8 mouse cellular contexts compared by ENCODE assay signal in genomic region chr10:121504973-121505911, GRCm38 (mm10). TPM values are rescaled to one million over a fixed set of nuclear protein-coding genes. Genes with fewer than 3 reads are reported as not detected.
DNase-seq lines count a peak whose midpoint lies in the region; ATAC-seq and TF ChIP-seq lines count a peak whose summit lies in the region.

No protein-coding gene starts in this region.

- H3K9me3 ChIP-seq in hindbrain, embryonic 10.5 days = no peaks in the 10 kb centered on the region
- H3K9me3 ChIP-seq in lung, embryonic 15.5 days = no peaks in the 10 kb centered on the region

- H3K27ac ChIP-seq in hindbrain, embryonic 10.5 days = peak overlapping the region; percentile 83
- peak overlapping the region; percentile 83 for H3K27ac ChIP-seq in lung, embryonic 15.5 days
- peak overlapping the region; percentile 30; the same call in 1 of the 2 replicates for H3K27ac ChIP-seq in olfactory bulb, adult 2 months (ENCODE audit: insufficient read depth, low read depth, low read length)

- TF ChIP-seq POLR2A in olfactory bulb, adult 2 months (IDR thresholded peaks at IDR 0.05; ENCODE audit: insufficient read depth, low read depth, low read length) = no peak

- no peaks in the 10 kb centered on the region for H3K36me3 ChIP-seq in hindbrain, embryonic 10.5 days
- no peaks in the 10 kb centered on the region for H3K36me3 ChIP-seq in lung, embryonic 15.5 days

- peak overlapping the region; percentile 66 for H3K4me2 ChIP-seq in lung, embryonic 15.5 days

- 32% methylated on average over 35 of the region's 35 CpGs for WGBS in hindbrain, embryonic 10.5 days
- 15% methylated on average over 35 of the region's 35 CpGs for WGBS in lung, embryonic 15.5 days
- 10% methylated on average over 35 of the region's 35 CpGs for WGBS in olfactory bulb, adult 2 months

- TF ChIP-seq CTCF in olfactory bulb, adult 2 months (IDR thresholded peaks at IDR 0.05; ENCODE audit: insufficient read depth, low read depth, low read length) = no peak

- H3K27me3 ChIP-seq in hindbrain, embryonic 10.5 days (ENCODE audit: insufficient read depth, poor library complexity, severe bottlenecking) = no peaks in the 10 kb centered on the region
- no peaks in the 10 kb centered on the region for H3K27me3 ChIP-seq in lung, embryonic 15.5 days

- peak; percentile 37 for DNase-seq in NIH3T3 (ENCODE audit: low read depth)
- peak; percentile 83 to 84 for DNase-seq in cerebellum, postnatal 25 days
- DNase-seq in frontal cortex, postnatal 14 days (ENCODE audit: low spot score in 2 of 2) = peak; percentile 55 to 77
- DNase-seq in hindbrain, embryonic 10.5 days (ENCODE audit: low spot score) = peak; percentile 74
- peak; percentile 84 to 87 for DNase-seq in layer of hippocampus, postnatal 10 days (ENCODE audit: low spot score in 2 of 2)
- peak; percentile 83 to 87 for DNase-seq in thymus, adult 18-20 months

- H3K9ac ChIP-seq in lung, embryonic 15.5 days = peak overlapping the region; percentile 40

- H3K4me1 ChIP-seq in hindbrain, embryonic 10.5 days (replicated peaks) = peaks cover 60% of the 10 kb centered on the region
- peaks cover 33% of the 10 kb centered on the region for H3K4me1 ChIP-seq in lung, embryonic 15.5 days
- H3K4me1 ChIP-seq in olfactory bulb, adult 2 months (ENCODE audit: control insufficient read depth, insufficient read depth, low read length) = peaks cover 16% of the 10 kb centered on the region

- H3K4me3 ChIP-seq in hindbrain, embryonic 10.5 days = peak overlapping the region; percentile 51
- peak overlapping the region; percentile 41 for H3K4me3 ChIP-seq in lung, embryonic 15.5 days
- peak overlapping the region; percentile 49 for H3K4me3 ChIP-seq in olfactory bulb, adult 2 months (ENCODE audit: insufficient read depth, low read depth, low read length)

- ATAC-seq in lung, embryonic 15.5 days (ENCODE audit: borderline replicate concordance, extremely low read depth, low FRiP score, low TSS enrichment) = peak; percentile 82

RNA-seq across cellular contexts. Expression of gene Rassf3, which starts 29.1 kb away (rescaled TPM):
- polyA plus RNA-seq in hindbrain, embryonic 10.5 days (2016; fragmentation: Nextera tagmentation; extraction: Ambion mirVana) = 8.0 and 11.4 TPM in 2 replicates
- total RNA-seq in layer of hippocampus, postnatal 10 days (2021) = 10 to 100 TPM; 14.3 to 15.5 TPM
- polyA plus RNA-seq in lung, embryonic 15.5 days (2015; fragmentation: Nextera tagmentation; extraction: Ambion mirVana) = 18.3 and 20.8 TPM in 2 replicates
- polyA plus RNA-seq in olfactory bulb, adult 2 months (2012; ENCODE audit: insufficient read depth, insufficient read length, low replicate concordance, missing spikeins) = not detected in 2 replicates

Comparison
In these comparisons a context has a peak if more than half of its experiments do, and no peak if none do; other contexts are left out.
1. Peak in every context shown above with its lines: DNase-seq, ATAC-seq, H3K4me3 ChIP-seq and H3K27ac ChIP-seq.
2. H3K27ac ChIP-seq: peak in every context shown above with its lines; median percentile 83 in hindbrain, embryonic 10.5 days; 83 in lung, embryonic 15.5 days; 30 in olfactory bulb, adult 2 months.